Mouse (Mus musculus): ENCODE measurements at regions not wholly inside any gene's neighbourhood (a gene's known extent, or its start where the extent isn't known, plus 50 kb on each side); places are given as distances from the start of the nearest gene placed in this dataset.
"Not testable (repeated sequence)": the region's sequence is repeated elsewhere in the genome, so short reads cannot be mapped to it uniquely, and the experiment has no call there.

DNA sequence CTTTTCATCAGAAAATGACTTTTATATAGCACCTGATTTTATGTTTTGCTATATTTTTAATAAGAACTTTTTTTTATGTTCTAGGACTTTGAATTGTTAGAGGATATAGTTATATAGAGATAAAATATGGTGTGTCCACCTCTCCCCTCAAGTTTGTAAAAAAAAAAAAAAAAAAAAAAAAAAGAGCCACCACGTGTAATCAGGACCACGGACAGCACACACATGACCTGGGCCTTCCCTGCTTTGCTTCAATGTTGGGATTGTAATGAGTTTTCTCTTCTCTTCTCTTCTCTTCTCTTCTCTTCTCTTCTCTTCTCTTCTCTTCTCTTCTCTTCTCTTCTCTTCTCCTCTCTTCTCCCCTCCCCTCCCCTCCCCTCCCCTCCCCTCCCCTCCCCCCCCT lies 78.5 kb downstream of the 1700010I14Rik start:
- H3K9me3 ChIP-seq (ENCODE audit: control insufficient read depth, low read length); ATAC-seq; H3K4me1 ChIP-seq (replicated peaks; ENCODE audit: control insufficient read depth, insufficient read depth, low read length); H3K4me2 ChIP-seq (ENCODE audit: low read length); H3K27ac ChIP-seq (ENCODE audit: low read length); H3K4me3 ChIP-seq (replicated peaks; ENCODE audit: low read length); H3K9ac ChIP-seq (replicated peaks; ENCODE audit: low read depth, low read length); H3K36me3 ChIP-seq (ENCODE audit: control insufficient read depth, insufficient read depth); H3K27me3 ChIP-seq (replicated peaks; ENCODE audit: control insufficient read depth, insufficient read depth, low read length): not testable (repeated sequence)
- 32% methylated on average over 2 of the region's 2 CpGs for WGBS

DNA sequence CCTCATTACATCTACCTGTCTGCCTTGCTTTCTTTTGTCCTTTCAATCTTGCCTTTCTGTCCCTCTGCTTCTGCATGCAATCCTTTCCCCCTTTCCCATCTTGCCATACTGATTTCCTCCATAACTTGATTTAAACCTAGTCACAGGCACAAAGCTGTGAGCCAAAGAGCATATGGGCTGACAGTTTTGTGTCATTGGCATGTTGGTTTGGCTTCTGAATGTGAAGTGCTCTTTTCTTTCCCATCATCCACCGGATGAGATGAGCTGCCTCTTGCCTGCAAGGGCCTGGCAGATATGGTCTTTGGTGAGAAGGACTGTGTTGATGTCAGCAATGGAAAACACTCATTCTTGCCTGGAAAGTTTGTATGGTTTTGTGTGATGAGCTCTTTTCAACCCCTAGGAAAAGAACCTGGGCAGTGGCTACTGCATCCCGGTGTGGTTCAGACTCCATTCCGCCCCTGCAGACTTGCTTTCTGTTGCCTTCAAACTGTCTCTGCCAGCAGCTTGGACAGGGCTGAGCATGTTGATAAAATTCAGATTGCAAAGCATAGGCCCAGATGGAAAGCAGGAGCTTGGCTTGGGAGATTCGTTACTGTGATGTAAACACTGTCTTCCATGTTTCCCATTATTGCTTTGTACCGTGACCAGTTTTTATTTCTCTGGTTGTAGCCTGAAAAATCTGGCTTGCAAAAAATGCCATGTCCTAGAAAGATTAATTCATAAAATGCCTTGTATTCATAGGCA lies 80.9 kb downstream of the 1700010I14Rik start:
- Histone ChIP-seq H3K27me3 (replicated peaks; ENCODE audit: control insufficient read depth, insufficient read depth, low read length) (no peaks in the 10 kb centered on the region), H3K27ac (ENCODE audit: low read length) (peak overlapping the region; percentile 20; the same call in 1 of the 2 replicates), H3K4me1 (replicated peaks; ENCODE audit: control insufficient read depth, insufficient read depth, low read length) (peaks cover 4% of the 10 kb centered on the region), H3K36me3 (ENCODE audit: control insufficient read depth, insufficient read depth) (no peaks in the 10 kb centered on the region), H3K9me3 (ENCODE audit: control insufficient read depth, low read length) (no peaks in the 10 kb centered on the region), H3K4me2 (ENCODE audit: low read length) (no peak overlapping the region), H3K4me3 (replicated peaks; ENCODE audit: low read length) (no peak overlapping the region), H3K9ac (replicated peaks; ENCODE audit: low read depth, low read length) (no peak overlapping the region)
- peak; percentile 77 for ATAC-seq
- 64% methylated on average over 5 of the region's 5 CpGs for WGBS

DNA sequence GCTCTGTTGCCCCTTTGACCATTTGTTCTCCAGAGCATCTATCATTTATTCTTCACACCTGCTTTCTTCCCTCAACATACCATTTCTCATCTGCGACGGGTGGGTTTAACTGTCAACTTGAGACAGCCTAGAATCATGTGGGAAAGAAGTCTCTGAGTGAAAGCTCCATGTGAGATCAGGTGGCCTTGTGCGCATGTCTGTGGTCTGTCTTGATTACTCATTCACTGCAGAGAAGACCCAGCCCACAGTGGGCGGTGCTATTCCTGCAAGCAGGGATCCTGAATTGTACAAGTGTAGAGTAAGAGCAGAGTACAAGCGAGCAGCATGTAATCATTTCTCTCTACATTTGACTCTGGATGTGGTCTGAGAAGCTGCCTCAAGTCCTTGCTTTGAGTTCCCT lies 95.5 kb downstream of the 1700010I14Rik start:
- Histone ChIP-seq H3K9me3 (ENCODE audit: control insufficient read depth, low read length) (no peaks in the 10 kb centered on the region), H3K4me1 (replicated peaks; ENCODE audit: control insufficient read depth, insufficient read depth, low read length) (no peaks in the 10 kb centered on the region), H3K27me3 (replicated peaks; ENCODE audit: control insufficient read depth, insufficient read depth, low read length) (no peaks in the 10 kb centered on the region), H3K4me2 (ENCODE audit: low read length) (no peak overlapping the region), H3K9ac (replicated peaks; ENCODE audit: low read depth, low read length) (no peak overlapping the region), H3K27ac (ENCODE audit: low read length) (no peak overlapping the region), H3K36me3 (ENCODE audit: control insufficient read depth, insufficient read depth) (no peaks in the 10 kb centered on the region), H3K4me3 (replicated peaks; ENCODE audit: low read length) (no peak overlapping the region)
- ATAC-seq: no peak
- WGBS: 92% methylated on average over 5 of the region's 5 CpGs

DNA sequence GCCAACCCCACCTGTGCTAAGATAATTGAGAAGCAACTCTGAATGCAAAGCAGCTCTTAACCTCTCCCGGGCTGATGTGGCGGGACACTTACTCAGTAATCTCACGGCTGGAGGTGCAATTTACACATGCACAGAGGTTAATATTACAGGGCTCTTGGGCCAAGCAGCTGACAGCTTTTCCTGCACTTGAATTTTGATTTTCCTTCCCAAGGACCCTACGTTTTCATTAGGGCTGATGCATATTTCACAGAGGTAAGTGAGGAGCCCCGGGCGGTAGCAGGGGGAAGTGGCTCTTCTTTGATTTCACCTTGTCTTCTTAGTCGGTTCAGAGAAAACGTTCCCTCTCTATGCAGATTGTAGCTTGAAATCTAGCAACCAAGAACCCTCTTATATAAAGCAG lies 139.7 kb downstream of the 1700010I14Rik start:
- H3K9ac ChIP-seq (replicated peaks; ENCODE audit: low read depth, low read length): no peak overlapping the region
- WGBS: 51% methylated on average over 8 of the region's 8 CpGs
- no peaks in the 10 kb centered on the region for H3K9me3 ChIP-seq (ENCODE audit: control insufficient read depth, low read length)
- H3K36me3 ChIP-seq (ENCODE audit: control insufficient read depth, insufficient read depth): no peaks in the 10 kb centered on the region
- no peak overlapping the region for H3K27ac ChIP-seq (ENCODE audit: low read length)
- no peak for ATAC-seq
- H3K4me2 ChIP-seq (ENCODE audit: low read length): no peak overlapping the region
- H3K27me3 ChIP-seq (replicated peaks; ENCODE audit: control insufficient read depth, insufficient read depth, low read length): no peaks in the 10 kb centered on the region
- no peak overlapping the region for H3K4me3 ChIP-seq (replicated peaks; ENCODE audit: low read length)
- H3K4me1 ChIP-seq (replicated peaks; ENCODE audit: control insufficient read depth, insufficient read depth, low read length): no peaks in the 10 kb centered on the region

DNA sequence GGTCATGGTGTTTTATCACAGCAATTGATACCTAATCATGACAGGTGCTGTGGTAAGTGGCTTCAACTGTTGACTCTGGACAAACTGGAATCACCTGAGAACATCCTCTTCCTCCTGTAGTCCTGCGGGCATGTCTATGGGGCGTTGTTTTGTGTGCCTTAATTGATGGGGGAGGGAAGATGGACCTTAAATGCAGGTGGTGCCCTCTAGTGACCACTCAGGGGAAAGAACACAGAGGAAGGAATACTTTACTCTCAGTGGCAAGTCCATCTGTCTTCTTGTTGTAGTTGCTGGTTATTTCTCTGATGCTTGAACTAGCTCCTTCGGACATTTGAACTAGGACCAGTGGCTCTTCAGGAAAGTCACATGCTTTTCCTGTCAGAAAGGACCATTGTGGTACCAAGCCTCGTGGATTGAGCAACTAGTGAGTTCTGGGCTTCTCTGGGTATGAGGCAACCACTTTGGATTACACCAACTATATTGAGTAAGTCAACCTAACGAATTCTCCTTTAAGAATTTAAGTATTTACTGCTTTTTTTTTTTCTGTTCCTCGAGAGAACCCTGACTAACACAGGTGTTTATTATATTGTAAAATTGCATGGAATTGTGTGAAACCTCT lies 157.6 kb downstream of the 1700010I14Rik start:
- no peaks in the 10 kb centered on the region for H3K4me1 ChIP-seq (replicated peaks; ENCODE audit: control insufficient read depth, insufficient read depth, low read length)
- no peak for ATAC-seq
- 65% methylated on average over 6 of the region's 6 CpGs for WGBS
- H3K27ac ChIP-seq (ENCODE audit: low read length): no peak overlapping the region
- no peak overlapping the region for H3K4me2 ChIP-seq (ENCODE audit: low read length)
- no peaks in the 10 kb centered on the region for H3K36me3 ChIP-seq (ENCODE audit: control insufficient read depth, insufficient read depth)
- no peaks in the 10 kb centered on the region for H3K9me3 ChIP-seq (ENCODE audit: control insufficient read depth, low read length)
- no peak overlapping the region for H3K9ac ChIP-seq (replicated peaks; ENCODE audit: low read depth, low read length)
- no peak overlapping the region for H3K4me3 ChIP-seq (replicated peaks; ENCODE audit: low read length)
- H3K27me3 ChIP-seq (replicated peaks; ENCODE audit: control insufficient read depth, insufficient read depth, low read length): no peaks in the 10 kb centered on the region

GRCm38 (mm10) chr17:9150654-9151053 lies 162.5 kb downstream of the 1700010I14Rik start:
- Histone ChIP-seq H3K27me3 (replicated peaks; ENCODE audit: control insufficient read depth, insufficient read depth, low read length) (no peaks in the 10 kb centered on the region), H3K9me3 (ENCODE audit: control insufficient read depth, low read length) (no peaks in the 10 kb centered on the region), H3K36me3 (ENCODE audit: control insufficient read depth, insufficient read depth) (no peaks in the 10 kb centered on the region), H3K27ac (ENCODE audit: low read length) (no peak overlapping the region), H3K9ac (replicated peaks; ENCODE audit: low read depth, low read length) (no peak overlapping the region), H3K4me2 (ENCODE audit: low read length) (no peak overlapping the region), H3K4me3 (replicated peaks; ENCODE audit: low read length) (no peak overlapping the region), H3K4me1 (replicated peaks; ENCODE audit: control insufficient read depth, insufficient read depth, low read length) (no peaks in the 10 kb centered on the region)
- ATAC-seq: no peak
- 89% methylated on average over 1 of the region's 1 CpGs for WGBS

GRCm38 (mm10) chr17:9162148-9162547 lies 174.0 kb downstream of the 1700010I14Rik start:
- no peak for ATAC-seq

DNA sequence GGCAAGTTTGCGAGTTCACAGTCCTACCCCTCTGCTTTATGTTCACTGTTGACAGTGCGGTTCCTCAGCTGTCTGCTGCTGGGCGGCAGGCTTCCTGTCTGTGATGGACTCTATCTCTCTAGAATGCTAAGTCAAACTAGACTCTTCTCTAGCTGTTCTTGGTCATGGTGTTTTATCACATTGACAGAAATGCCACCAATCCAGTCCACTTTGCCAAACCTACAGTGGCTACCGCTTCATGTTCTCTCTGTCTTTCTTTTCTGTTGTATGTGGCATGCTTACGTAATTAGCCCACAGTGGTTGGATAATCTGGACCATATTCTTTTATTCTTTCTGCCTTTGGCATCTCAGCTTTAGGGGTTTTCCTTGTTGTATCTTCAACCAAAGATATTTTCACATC lies 174.5 kb downstream of the 1700010I14Rik start:
- Histone ChIP-seq H3K9me3 (ENCODE audit: control insufficient read depth, low read length) (no peaks in the 10 kb centered on the region), H3K4me1 (replicated peaks; ENCODE audit: control insufficient read depth, insufficient read depth, low read length) (peaks cover 5% of the 10 kb centered on the region; the same call in 1 of the 2 replicates), H3K9ac (replicated peaks; ENCODE audit: low read depth, low read length) (no peak overlapping the region), H3K4me3 (replicated peaks; ENCODE audit: low read length) (no peak overlapping the region), H3K27me3 (replicated peaks; ENCODE audit: control insufficient read depth, insufficient read depth, low read length) (no peaks in the 10 kb centered on the region), H3K36me3 (ENCODE audit: control insufficient read depth, insufficient read depth) (no peaks in the 10 kb centered on the region), H3K27ac (ENCODE audit: low read length) (no peak overlapping the region), H3K4me2 (ENCODE audit: low read length) (no peak overlapping the region)
- WGBS: 87% methylated on average over 5 of the region's 5 CpGs
- ATAC-seq: no peak

More at GRCm38 (mm10) chr17:9162148-9162547, 174.0 kb downstream of the 1700010I14Rik start:
- H3K4me2 ChIP-seq (ENCODE audit: low read length): no peak overlapping the region
- WGBS: 89% methylated on average over 6 of the region's 6 CpGs
- no peaks in the 10 kb centered on the region for H3K36me3 ChIP-seq (ENCODE audit: control insufficient read depth, insufficient read depth)
- H3K4me3 ChIP-seq (replicated peaks; ENCODE audit: low read length): no peak overlapping the region
- H3K27me3 ChIP-seq (replicated peaks; ENCODE audit: control insufficient read depth, insufficient read depth, low read length): no peaks in the 10 kb centered on the region
- H3K9ac ChIP-seq (replicated peaks; ENCODE audit: low read depth, low read length): no peak overlapping the region
- no peaks in the 10 kb centered on the region for H3K9me3 ChIP-seq (ENCODE audit: control insufficient read depth, low read length)
- H3K27ac ChIP-seq (ENCODE audit: low read length): no peak overlapping the region
- peaks cover 3% of the 10 kb centered on the region; the same call in 1 of the 2 replicates for H3K4me1 ChIP-seq (replicated peaks; ENCODE audit: control insufficient read depth, insufficient read depth, low read length)

GRCm38 (mm10) chr17:9163285-9163684 lies 175.2 kb downstream of the 1700010I14Rik start:
- 94% methylated on average over 3 of the region's 3 CpGs for WGBS
- no peaks in the 10 kb centered on the region for H3K36me3 ChIP-seq (ENCODE audit: control insufficient read depth, insufficient read depth)
- no peak overlapping the region for H3K9ac ChIP-seq (replicated peaks; ENCODE audit: low read depth, low read length)
- H3K27me3 ChIP-seq (replicated peaks; ENCODE audit: control insufficient read depth, insufficient read depth, low read length): no peaks in the 10 kb centered on the region
- no peak overlapping the region for H3K4me3 ChIP-seq (replicated peaks; ENCODE audit: low read length)
- no peak for ATAC-seq
- H3K4me2 ChIP-seq (ENCODE audit: low read length): no peak overlapping the region
- H3K4me1 ChIP-seq (replicated peaks; ENCODE audit: control insufficient read depth, insufficient read depth, low read length): peaks cover 5% of the 10 kb centered on the region; the same call in 1 of the 2 replicates
- no peak overlapping the region for H3K27ac ChIP-seq (ENCODE audit: low read length)
- no peaks in the 10 kb centered on the region for H3K9me3 ChIP-seq (ENCODE audit: control insufficient read depth, low read length)
